ENCODE assay signal across 8 mouse cellular contexts in the genomic region with DNA sequence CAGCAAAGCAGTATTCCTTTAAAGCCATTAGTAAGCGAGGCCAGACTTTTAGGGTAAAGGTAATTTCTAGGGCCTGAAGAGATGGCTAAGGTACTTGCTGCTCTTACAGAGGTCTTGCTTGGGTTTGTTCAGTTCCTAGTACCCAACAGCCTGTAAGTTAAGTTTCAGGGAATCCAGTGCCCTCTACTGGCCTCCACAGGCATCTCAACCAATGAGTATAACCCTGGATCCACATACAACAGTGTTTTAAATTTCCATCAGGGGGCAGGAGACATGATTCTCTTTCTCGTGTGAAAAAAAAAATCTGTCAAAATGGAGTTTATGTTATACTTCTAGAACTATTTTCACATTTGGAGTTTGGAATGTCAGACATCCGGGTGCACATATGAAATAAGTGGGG. TPM values are rescaled to one million over a fixed set of nuclear protein-coding genes. Genes with fewer than 3 reads are reported as not detected.
DNase-seq lines count a peak whose midpoint lies in the region; ATAC-seq and TF ChIP-seq lines count a peak whose summit lies in the region.

No protein-coding gene starts in this region.

- no peak for DNase-seq in frontal cortex, postnatal 25 days (ENCODE audit: low spot score in 2 of 2)
- peak; percentile 78 for DNase-seq in A20 (ENCODE audit: low read depth, low spot score)
- DNase-seq in Patski (ENCODE audit: low read depth, low spot score), result no peak
- DNase-seq in heart, postnatal 4 days, result peak; percentile 43
- peak; percentile 63 for DNase-seq in lung, postnatal 25 days (ENCODE audit: low spot score)
- DNase-seq in right cerebral cortex, adult 2 months (ENCODE audit: low spot score in 2 of 2), result no peak
- no peak for DNase-seq in urinary bladder, postnatal 10 days (ENCODE audit: low spot score)

- POLR2A ChIA-PET in Patski (lab: Charles Lee), result no interaction called here

- H3K27me3 ChIP-seq in Patski, result no peaks in the 10 kb centered on the region

- in situ Hi-C loops in Patski (cut with MboI; ENCODE audit: low pct_unique_long_range_greater_than_20kb), result loop anchor here (5.0 to 25.0 kb wide), 3 partner anchors 211 to 531 kb away; partner anchors contain the start of gene Calca

- TF ChIP-seq CTCF in Patski (IDR thresholded peaks at IDR 0.05), result peak; percentile 85

- CTCF ChIA-PET in Patski (lab: Charles Lee), result interaction anchor here (0.9 to 2.4 kb wide), 4 partner anchors 10 to 212 kb away, joined by 3 to 16 read pairs (median 5); no protein-coding TSS in a partner anchor

- ATAC-seq in frontal cortex, adult (ENCODE audit: low TSS enrichment), result peak; percentile 79
- ATAC-seq in Patski, result peak; percentile 73

RNA-seq across cellular contexts. Expression of gene Psma1, which starts 5.8 kb away (rescaled TPM):
- polyA plus RNA-seq in Patski (2021), result 258 TPM
- 100 to 1,000 TPM; 147 to 148 TPM for total RNA-seq in heart, postnatal 4 days (2021)

RNA-seq across cellular contexts. Expression of gene Copb1, which starts 27.2 kb away (rescaled TPM):
- 134 TPM for polyA plus RNA-seq in Patski (2021)
- total RNA-seq in heart, postnatal 4 days (2021), result 10 to 100 TPM; 73.4 to 73.9 TPM

Comparison
In these comparisons a context has a peak if more than half of its experiments do, and no peak if none do; other contexts are left out.
1. DNase-seq: peak in A20 (single experiment), heart, postnatal 4 days (single experiment) and lung, postnatal 25 days (single experiment); none in frontal cortex, postnatal 25 days (0 of 2), Patski (single experiment), right cerebral cortex, adult 2 months (0 of 2) and urinary bladder, postnatal 10 days (single experiment).